Mouse (Mus musculus): ENCODE results near the gene Mlxipl.
A peak's percentile ranks its signal among the peaks of the same experiment; 100 is the strongest.

Mlxipl gene

DNA sequence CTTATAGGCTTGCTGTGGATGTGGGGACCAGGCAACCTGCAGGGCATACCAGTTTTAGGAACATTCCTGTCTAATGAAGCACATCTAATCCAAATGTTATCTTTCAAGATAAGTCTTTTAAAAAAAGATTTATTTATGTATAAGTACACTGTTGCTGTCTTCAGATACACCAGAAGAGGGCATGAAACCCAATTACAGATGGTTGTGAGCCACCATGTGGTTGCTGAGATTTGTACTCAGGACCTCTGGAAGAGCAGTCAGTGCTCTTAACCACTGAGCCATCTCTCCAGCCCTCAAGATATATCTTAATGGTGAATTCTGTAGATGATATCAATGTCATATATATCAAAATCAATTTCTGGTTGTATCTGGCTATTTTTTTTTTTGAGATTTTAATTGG is 56.3 kb downstream of the Mlxipl start:
- DNase-seq (ENCODE audit: low read depth, low spot score), result no peak

GRCm38 (mm10) chr5:135148715-135149052 is 59.0 kb downstream of the Mlxipl start:
- no peak for DNase-seq (ENCODE audit: low read depth, low spot score)

GRCm38 (mm10) chr5:135149053-135149819 is 59.5 kb downstream of the Mlxipl start, which contains the start of gene Tbl2:
Gene Tbl2 (plus strand): TSS chr5:135149657.
- DNase-seq (ENCODE audit: low read depth, low spot score), result peak; percentile 99

- no peak for DNase-seq (ENCODE audit: low read depth, low spot score)
Measured at GRCm38 (mm10) chr5:135149820-135150178, 60.1 kb downstream of the Mlxipl start.

GRCm38 (mm10) chr5:135156496-135156895 is 66.8 kb downstream of the Mlxipl start:
- DNase-seq (ENCODE audit: low read depth, low spot score), result no peak

DNA sequence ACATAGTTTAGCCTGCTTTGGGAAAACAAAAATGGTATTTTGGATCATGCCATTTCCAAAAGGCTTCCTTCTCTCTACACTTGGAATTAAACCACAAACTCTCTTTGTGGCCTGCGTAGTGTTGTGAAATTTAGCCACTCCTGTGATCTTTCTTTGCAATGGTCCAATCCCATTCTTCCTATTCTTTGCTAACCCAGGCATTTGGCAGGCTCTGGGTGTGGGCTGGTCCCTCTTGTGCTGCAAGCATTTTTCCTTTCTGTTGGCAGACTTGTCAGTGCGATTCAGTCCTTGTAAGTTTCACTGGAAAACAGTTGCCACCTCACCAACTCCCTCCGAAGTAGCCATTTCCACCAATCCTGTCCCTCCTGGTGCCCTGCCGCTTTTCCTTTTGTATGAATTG is 71.5 kb downstream of the Mlxipl start:
- DNase-seq (ENCODE audit: low read depth, low spot score), result no peak

- no peak for DNase-seq (ENCODE audit: low read depth, low spot score)
Measured at GRCm38 (mm10) chr5:135161650-135162049, 72.0 kb downstream of the Mlxipl start.

- no peak for DNase-seq (ENCODE audit: low read depth, low spot score)
Measured at GRCm38 (mm10) chr5:135162361-135162760, 72.7 kb downstream of the Mlxipl start.

DNA sequence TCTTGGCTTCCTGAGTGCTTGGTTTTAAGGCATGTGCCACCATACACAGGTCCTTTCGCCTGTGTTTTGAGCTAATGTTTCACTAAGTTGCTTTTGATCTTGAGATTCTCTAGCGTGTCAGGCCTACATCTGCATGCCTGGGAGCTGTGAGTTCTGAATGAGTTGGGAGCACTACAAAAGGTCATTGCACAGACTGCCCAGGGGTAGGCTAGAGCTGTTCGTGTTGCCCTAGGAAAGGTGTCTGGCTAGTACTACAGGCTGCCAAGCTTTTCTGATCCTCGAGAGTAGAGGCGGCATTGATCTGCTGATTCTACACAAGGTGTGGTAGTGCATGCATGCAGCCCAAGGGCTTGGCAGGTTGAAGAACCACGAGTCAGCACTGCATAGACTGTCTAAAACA is 73.1 kb downstream of the Mlxipl start:
- DNase-seq (ENCODE audit: low read depth, low spot score), result no peak

- DNase-seq (ENCODE audit: low read depth, low spot score), result no peak
Measured at GRCm38 (mm10) chr5:135166909-135167308, 77.2 kb downstream of the Mlxipl start.

DNA sequence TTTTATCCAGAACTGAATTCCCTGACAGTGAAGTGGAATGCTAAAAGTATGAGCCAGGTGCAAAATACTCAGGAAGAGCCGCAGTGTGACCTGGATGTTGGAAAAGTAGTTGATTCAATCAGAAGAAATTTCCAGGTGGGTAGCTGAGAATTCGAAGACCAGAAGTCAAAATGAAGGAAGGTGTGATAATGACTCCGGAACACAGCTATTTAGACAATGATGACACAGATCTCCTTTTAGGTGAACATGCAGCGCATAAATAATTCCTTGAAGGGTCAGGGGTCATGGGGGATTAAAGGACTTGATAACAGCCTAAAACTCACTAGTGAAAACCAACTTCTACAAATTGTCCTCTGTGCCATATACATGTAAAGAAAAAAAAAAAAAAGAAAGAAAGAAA is 77.8 kb downstream of the Mlxipl start:
- no peak for DNase-seq (ENCODE audit: low read depth, low spot score)

GRCm38 (mm10) chr5:135168063-135169062 is 78.7 kb downstream of the Mlxipl start, which contains the start of gene Bcl7b:
Gene Bcl7b (plus strand): TSS chr5:135168283.
- peak; percentile 89 for DNase-seq (ENCODE audit: low read depth, low spot score)

GRCm38 (mm10) chr5:135169479-135169878 is 79.8 kb downstream of the Mlxipl start:
- no peak for DNase-seq (ENCODE audit: low read depth, low spot score)

DNA sequence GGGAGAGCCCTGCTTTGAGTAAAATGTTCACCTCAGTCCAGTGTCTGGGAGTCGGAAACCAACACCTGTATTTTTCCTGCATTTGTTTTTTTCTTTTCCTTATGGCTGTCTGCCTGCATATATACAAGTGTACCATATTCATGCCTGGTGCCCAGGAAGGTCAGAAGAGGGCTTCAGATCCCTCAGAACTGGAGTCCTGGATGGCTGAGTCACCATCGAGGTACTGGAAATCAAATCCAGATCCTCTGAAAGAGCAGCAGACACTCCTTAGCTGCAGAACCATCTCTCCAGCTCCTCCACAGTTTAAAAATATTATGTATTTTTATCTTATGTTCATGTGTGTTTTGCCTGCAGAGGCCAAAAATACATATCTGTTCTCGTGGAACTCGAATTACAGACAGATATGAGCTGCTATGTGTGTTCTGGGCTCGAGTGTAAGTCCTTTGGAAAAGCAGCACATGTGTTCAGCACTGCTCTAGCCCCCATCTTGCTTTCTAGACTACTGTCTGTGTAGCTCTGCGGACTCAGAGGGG is 82.1 kb downstream of the Mlxipl start:
- DNase-seq (ENCODE audit: low read depth, low spot score), result no peak

- no peak for DNase-seq (ENCODE audit: low read depth, low spot score)
Measured at GRCm38 (mm10) chr5:135172986-135173385, 83.3 kb downstream of the Mlxipl start.

DNA sequence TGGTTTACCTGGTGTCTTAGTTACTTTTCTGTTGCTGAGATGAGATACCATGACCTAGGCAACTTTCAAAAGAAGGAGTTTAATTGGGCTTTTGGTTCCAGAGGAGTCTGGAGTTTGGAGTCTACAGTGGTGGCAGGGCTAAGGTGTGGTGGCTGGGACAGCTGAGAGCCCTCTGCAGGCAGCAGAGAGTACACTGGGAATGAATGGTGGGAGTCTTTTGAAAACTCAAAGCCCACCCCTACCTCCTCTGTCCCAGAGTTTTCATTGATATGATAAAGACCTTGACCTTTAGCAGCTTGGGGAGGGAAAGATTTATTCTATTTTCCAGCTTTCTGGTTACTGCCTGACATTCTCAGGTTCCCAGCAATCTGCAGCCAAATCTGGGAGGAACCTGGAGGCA is 85.4 kb downstream of the Mlxipl start:
- DNase-seq (ENCODE audit: low read depth, low spot score), result no peak

GRCm38 (mm10) chr5:135178523-135178922 is 88.8 kb downstream of the Mlxipl start:
- no peak for DNase-seq (ENCODE audit: low read depth, low spot score)

- DNase-seq (ENCODE audit: low read depth, low spot score), result no peak
Measured at GRCm38 (mm10) chr5:135178996-135179395, 89.3 kb downstream of the Mlxipl start.

DNA sequence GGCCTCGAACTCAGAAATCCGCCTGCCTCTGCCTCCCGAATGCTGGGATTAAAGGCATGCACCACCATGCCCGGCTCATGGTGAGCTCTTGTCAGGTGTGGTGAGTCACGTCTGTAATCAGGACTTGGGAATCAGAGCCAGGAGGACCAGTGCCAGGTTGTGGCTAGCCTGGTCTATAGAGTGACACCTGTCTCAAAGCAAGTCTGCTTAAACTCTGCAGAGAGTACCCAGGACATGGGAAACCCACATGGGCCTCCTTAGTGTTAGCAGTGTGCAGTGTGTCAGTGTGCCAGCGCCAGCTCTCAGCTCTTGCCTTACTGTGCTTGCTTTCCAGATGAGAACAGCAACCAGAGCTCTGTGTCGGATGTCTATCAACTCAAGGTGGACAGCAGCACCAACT is 89.9 kb downstream of the Mlxipl start:
- no peak for DNase-seq (ENCODE audit: low read depth, low spot score)

- DNase-seq (ENCODE audit: low read depth, low spot score), result no peak
Measured at GRCm38 (mm10) chr5:135180796-135181195, 91.1 kb downstream of the Mlxipl start.

- DNase-seq (ENCODE audit: low read depth, low spot score), result no peak
Measured at GRCm38 (mm10) chr5:135181776-135182175, 92.1 kb downstream of the Mlxipl start.

DNA sequence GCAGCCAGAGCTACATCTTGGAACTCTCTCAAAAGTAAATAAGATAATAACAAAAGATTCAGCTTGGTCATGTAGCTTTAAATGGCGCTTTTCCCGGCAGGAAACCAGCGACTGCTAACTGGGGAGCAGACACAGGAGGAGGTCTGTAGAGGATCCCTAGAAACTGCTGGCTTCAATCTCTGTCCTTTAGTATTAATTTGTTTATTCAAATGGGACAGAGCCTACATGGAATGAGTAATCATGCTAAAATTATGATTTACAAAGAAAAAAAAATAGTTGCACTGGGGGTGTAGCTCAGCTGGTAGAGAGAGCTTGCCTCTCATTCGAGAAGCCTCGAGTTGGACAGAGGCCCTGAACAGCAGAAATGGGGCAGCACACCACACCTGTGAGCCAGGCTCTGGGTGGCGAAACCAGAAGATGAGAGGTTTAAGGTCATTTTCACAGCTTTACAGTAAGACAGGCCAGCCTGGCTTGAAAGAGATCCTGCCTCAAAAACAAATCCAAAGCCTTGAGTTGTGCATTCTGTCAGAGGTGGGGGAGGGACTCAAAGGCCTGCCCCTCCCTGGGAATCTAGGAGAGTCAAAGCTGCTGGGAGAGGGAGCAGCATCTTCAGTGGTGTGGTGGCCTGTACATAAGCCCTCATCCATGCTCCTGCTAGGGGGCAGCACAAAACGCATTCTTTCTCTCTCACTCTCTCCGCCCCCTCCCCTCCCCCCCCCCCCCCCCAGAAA is 93.6 kb downstream of the Mlxipl start:
- no peak for DNase-seq (ENCODE audit: low read depth, low spot score)

Data from retina, postnatal 7 days (tissue).